Mouse (Mus musculus) CH12.LX (cell line): ENCODE measurements around the gene Blvra. TPM values are rescaled to one million over a fixed set of nuclear protein-coding genes. Genes with fewer than 3 reads are reported as not detected.

Source experiments
- DNase-seq: peaks from one replicate; pipeline ENCODE4 v3.0.0-alpha.2; 2013; ENCODE audit errors: extremely low read depth
- H3K27ac ChIP-seq: 2 replicates; pipeline ENCODE4 v1.5.1; 2012; ENCODE audit warnings: low read depth, mild to moderate bottlenecking, control low read depth, moderate library complexity; ENCODE audit not compliant: insufficient read depth
- H3K27me3 ChIP-seq: replicated peaks from 2 replicates; pipeline ENCODE3; 2012; ENCODE audit warnings: inconsistent platforms
- H3K36me3 ChIP-seq, 2 experiments: replicated peaks in 1 of 2; 2 replicates each; pipeline versions ENCODE3 to v1.6.1; 2012; ENCODE audit warnings: inconsistent platforms in 1 of 2, low read length in 1 of 2, mild to moderate bottlenecking in 1 of 2, mixed read lengths in 1 of 2, moderate library complexity in 1 of 2; ENCODE audit not compliant: control insufficient read depth in 1 of 2, insufficient read depth in 1 of 2
- H3K4me1 ChIP-seq, 2 experiments: 2 replicates each; pipeline ENCODE4 v1.6.1; 2012; ENCODE audit warnings: inconsistent platforms in 1 of 2, moderate library complexity in 1 of 2; ENCODE audit not compliant: insufficient read depth in 2 of 2, control insufficient read depth in 1 of 2
- H3K4me2 ChIP-seq: 2 replicates; pipeline ENCODE4 v1.6.1; 2012; ENCODE audit warnings: low read depth, mild to moderate bottlenecking, control low read depth; ENCODE audit not compliant: poor library complexity, insufficient read depth, severe bottlenecking
- H3K4me3 ChIP-seq, 3 experiments: fragments of 150-350 bp in 1 of 3; sonication (generic) in 1 of 3; replicated peaks in 1 of 3; 2 replicates each; pipeline versions ENCODE3 to v1.5.1; 2011 to 2012; ENCODE audit warnings: low read depth in 2 of 3, low read length in 2 of 3, mild to moderate bottlenecking in 2 of 3, moderate library complexity in 2 of 3, control low read depth in 1 of 3, improper control_type of control experiment in 1 of 3, inconsistent platforms in 1 of 3, mixed read lengths in 1 of 3; ENCODE audit not compliant: poor library complexity in 1 of 3
- H3K79me2 ChIP-seq: replicated peaks from 2 replicates; pipeline ENCODE4 v1.6.1; 2012; ENCODE audit warnings: mild to moderate bottlenecking, moderate library complexity; ENCODE audit not compliant: control insufficient read depth, poor library complexity, insufficient read depth, severe bottlenecking; ENCODE audit errors: extremely low read depth
- H3K9ac ChIP-seq: 2 replicates; pipeline ENCODE4 v1.6.1; 2012; ENCODE audit warnings: low read depth, mild to moderate bottlenecking, control low read depth, moderate library complexity; ENCODE audit not compliant: insufficient read depth
- H3K9me3 ChIP-seq: replicated peaks from 2 replicates; pipeline ENCODE3; 2012; ENCODE audit warnings: low read length, inconsistent platforms, mixed read lengths
- BHLHE40 ChIP-seq: IDR thresholded peaks from 2 replicates; pipeline ENCODE4 v1.6.1; 2011; ENCODE audit warnings: mild to moderate bottlenecking, low read depth, low read length, improper control_type of control experiment
- CHD2 ChIP-seq: IDR thresholded peaks from 2 replicates; pipeline ENCODE4 v1.6.1; 2011; ENCODE audit warnings: low read length, improper control_type of control experiment
- ELF1 ChIP-seq: IDR thresholded peaks from 2 replicates; pipeline ENCODE4 v1.6.1; 2014; ENCODE audit warnings: low read depth, mild to moderate bottlenecking, inconsistent platforms, low read length, improper control_type of control experiment
- IRF4 ChIP-seq: IDR thresholded peaks from 2 replicates; pipeline ENCODE4 v1.6.1; 2014; ENCODE audit warnings: low read depth, mild to moderate bottlenecking, inconsistent platforms, low read length, improper control_type of control experiment
- KAT2A ChIP-seq: IDR thresholded peaks from 2 replicates; pipeline ENCODE4 v1.6.1; 2012; ENCODE audit warnings: low read length, improper control_type of control experiment, inconsistent platforms; ENCODE audit not compliant: insufficient replicate concordance
- MAX ChIP-seq: IDR thresholded peaks from 2 replicates; pipeline ENCODE4 v1.6.1; 2011; ENCODE audit warnings: low read length, improper control_type of control experiment
- MAZ ChIP-seq: IDR thresholded peaks from 2 replicates; pipeline ENCODE4 v1.6.1; 2012; ENCODE audit warnings: low read depth, mild to moderate bottlenecking, inconsistent platforms, low read length, improper control_type of control experiment, moderate library complexity
- MEF2A ChIP-seq: IDR thresholded peaks from 2 replicates; pipeline ENCODE4 v1.6.1; 2014; ENCODE audit warnings: low read depth, mild to moderate bottlenecking, inconsistent platforms, low read length, improper control_type of control experiment, borderline replicate concordance
- MYC ChIP-seq: IDR thresholded peaks from 2 replicates; pipeline ENCODE4 v1.6.1; 2011; ENCODE audit warnings: low read depth, mild to moderate bottlenecking, improper control_type of control experiment, low read length
- NELFE ChIP-seq: IDR thresholded peaks from 2 replicates; pipeline ENCODE4 v1.6.1; 2011; ENCODE audit warnings: low read depth, low read length, improper control_type of control experiment
- PAX5 ChIP-seq: IDR thresholded peaks from 2 replicates; pipeline ENCODE4 v1.6.1; 2012; ENCODE audit warnings: low read length, inconsistent platforms, mixed read lengths
- RCOR1 ChIP-seq: conservative IDR thresholded peaks from 2 replicates; pipeline ENCODE4 v1.6.1; 2012; ENCODE audit warnings: low read depth, mild to moderate bottlenecking, inconsistent platforms, low read length, improper control_type of control experiment
- TCF12 ChIP-seq: IDR thresholded peaks from 2 replicates; pipeline ENCODE4 v1.6.1; 2014; ENCODE audit warnings: low read depth, mild to moderate bottlenecking, inconsistent platforms, low read length, improper control_type of control experiment
- dilution Hi-C: fragments of 300-500 bp; cut with MboI; formaldehyde crosslinking; loops from 2 replicates; pipeline ENCODE4 v1.14.3; 2020; ENCODE audit warnings: low sequenced_read_pairs; ENCODE audit not compliant: extremely low pct_unique_long_range_greater_than_20kb, extremely low pct_ligation_motif_present
- in situ Hi-C: fragments of 300-500 bp; cut with MboI; formaldehyde crosslinking; loops from 3 replicates; pipeline ENCODE4 v1.14.3; 2019; ENCODE audit warnings: low sequenced_read_pairs, low pct_ligation_motif_present, low pct_unique_long_range_greater_than_20kb, mixed read lengths
- polyA plus RNA-seq: library from polyadenylated mRNA; unstranded; fragments of >175 nt; gene quantifications from 2 replicates; pipeline ENCODE4 v1.2.1, GENCODE M21; 2012; ENCODE audit warnings: low read depth; ENCODE audit not compliant: insufficient read length
- total RNA-seq, 2 experiments: library from RNA; depleted of rRNA; stranded (reverse); fragments of 300-350 nt in 1 of 2; fragments of >200 nt in 1 of 2; gene quantifications; 2 replicates each; pipeline ENCODE4 v1.2.3; 2012 to 2014

Blvra gene
- total and polyA plus RNA-seq, 3 experiments: 38.4 to 69.0 (median 44.4) TPM

GRCm38 (mm10) chr2:127142031-127142430 lies 71.6 kb downstream of the Blvra start:
- H3K4me3 ChIP-seq: peak overlapping the region; percentile 70 to 74 (median 71)
- peaks cover 17 to 51% of the 10 kb centered on the region in 2 experiments for H3K4me1 ChIP-seq
- H3K4me2 ChIP-seq: peak overlapping the region; percentile 77
- H3K27me3 ChIP-seq: no peaks in the 10 kb centered on the region
- H3K9me3 ChIP-seq: peaks cover 9% of the 10 kb centered on the region
- TF ChIP-seq KAT2A (no peak), IRF4 (0 out of 2 replicates have a peak, but pooled peaks have one; percentile 11), NELFE (no peak)
- DNase-seq: no peak
- peaks cover 19 to 43% of the 10 kb centered on the region in 2 experiments for H3K36me3 ChIP-seq
- in situ Hi-C loops: no loop called here
- H3K9ac ChIP-seq: peak overlapping the region; percentile 75
- H3K27ac ChIP-seq: no peak overlapping the region
- peaks cover 15% of the 10 kb centered on the region for H3K79me2 ChIP-seq
- dilution Hi-C loops: no loop called here

GRCm38 (mm10) chr2:127142577-127143157 lies 72.2 kb downstream of the Blvra start:
- TF ChIP-seq PAX5: no peak
- no peak for TF ChIP-seq MEF2A
- no peak for TF ChIP-seq RCOR1
- TF ChIP-seq MAX: no peak
- no peak for TF ChIP-seq CHD2
- TF ChIP-seq MAZ: no peak
- no peak for TF ChIP-seq TCF12
- TF ChIP-seq BHLHE40: no peak
- no peak for TF ChIP-seq MYC
- TF ChIP-seq ELF1: no peak
- H3K9ac ChIP-seq: peak overlapping the region; percentile 75
- H3K4me1 ChIP-seq: peaks cover 17 to 45% of the 10 kb centered on the region in 2 experiments
- H3K79me2 ChIP-seq: peaks cover 15% of the 10 kb centered on the region
- dilution Hi-C loops (no loop called here), in situ Hi-C loops (no loop called here)
- H3K27ac ChIP-seq: peak overlapping the region; percentile 35; the same call in 1 of the 2 replicates
- DNase-seq: peak; percentile 7
- peak overlapping the region; percentile 77 for H3K4me2 ChIP-seq
- H3K27me3 ChIP-seq: no peaks in the 10 kb centered on the region
- H3K36me3 ChIP-seq: peaks cover 19 to 43% of the 10 kb centered on the region in 2 experiments
- H3K4me3 ChIP-seq: peak overlapping the region; percentile 70 to 74 (median 71)
- H3K9me3 ChIP-seq: peaks cover 13% of the 10 kb centered on the region
